Mouse (Mus musculus): ENCODE measurements at regions not wholly inside any gene's neighbourhood (a gene's known extent, or its start where the extent isn't known, plus 50 kb on each side); places are given as distances from the start of the nearest gene placed in this dataset.
"Not testable (repeated sequence)": the region's sequence is repeated elsewhere in the genome, so short reads cannot be mapped to it uniquely, and the experiment has no call there.

DNA sequence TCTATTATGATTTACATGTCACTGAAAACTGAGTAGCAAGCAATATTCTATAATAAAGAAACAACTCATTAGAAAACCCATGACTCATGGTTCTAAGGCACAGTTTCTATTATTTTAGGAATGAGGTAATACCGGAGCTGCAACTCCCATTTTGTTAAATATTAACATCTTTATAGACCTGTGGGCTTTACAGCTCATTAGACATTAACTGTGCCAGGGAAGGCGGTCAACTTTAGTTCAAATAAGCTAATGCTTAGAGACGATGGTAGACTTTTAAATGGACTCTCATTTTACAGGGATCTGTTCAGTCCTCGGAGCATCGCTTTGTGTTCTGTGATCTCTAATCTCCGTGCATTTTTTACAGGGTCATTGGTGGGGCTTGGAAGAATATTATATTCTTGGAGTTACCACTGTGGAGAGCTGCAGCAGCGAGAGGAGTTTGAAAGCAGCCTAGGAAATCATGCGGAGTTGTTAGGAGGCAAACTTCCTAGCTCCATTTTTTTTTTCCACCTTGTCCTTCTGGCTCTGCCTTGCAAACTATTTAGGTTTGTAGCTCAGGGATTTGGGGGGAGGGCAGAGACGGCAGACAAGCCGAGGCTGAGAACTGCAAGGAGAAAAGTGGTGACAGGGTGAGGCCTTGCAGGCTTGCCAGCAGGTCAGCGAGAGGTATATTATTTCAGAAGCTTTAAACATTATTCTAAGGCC lies 276.2 kb upstream of the Pbx1 start:
- no peak for DNase-seq (ENCODE audit: extremely low read depth, low read depth, low spot score)

GRCm38 (mm10) chr1:168697386-168697785 lies 265.3 kb upstream of the Pbx1 start:
- no peak for DNase-seq (ENCODE audit: extremely low read depth, low read depth, low spot score)

- DNase-seq (ENCODE audit: extremely low read depth, low read depth, low spot score), result no peak
Observed at GRCm38 (mm10) chr1:168686821-168687220, 254.8 kb upstream of the Pbx1 start.

GRCm38 (mm10) chr1:168685147-168685546 lies 253.1 kb upstream of the Pbx1 start:
- no peak for DNase-seq (ENCODE audit: extremely low read depth, low read depth, low spot score)

- no peak for DNase-seq (ENCODE audit: extremely low read depth, low read depth, low spot score)
Observed at GRCm38 (mm10) chr1:168681685-168682491, 249.8 kb upstream of the Pbx1 start.

GRCm38 (mm10) chr1:168680674-168681073 lies 248.6 kb upstream of the Pbx1 start:
- no peak for DNase-seq (ENCODE audit: extremely low read depth, low read depth, low spot score)

DNA sequence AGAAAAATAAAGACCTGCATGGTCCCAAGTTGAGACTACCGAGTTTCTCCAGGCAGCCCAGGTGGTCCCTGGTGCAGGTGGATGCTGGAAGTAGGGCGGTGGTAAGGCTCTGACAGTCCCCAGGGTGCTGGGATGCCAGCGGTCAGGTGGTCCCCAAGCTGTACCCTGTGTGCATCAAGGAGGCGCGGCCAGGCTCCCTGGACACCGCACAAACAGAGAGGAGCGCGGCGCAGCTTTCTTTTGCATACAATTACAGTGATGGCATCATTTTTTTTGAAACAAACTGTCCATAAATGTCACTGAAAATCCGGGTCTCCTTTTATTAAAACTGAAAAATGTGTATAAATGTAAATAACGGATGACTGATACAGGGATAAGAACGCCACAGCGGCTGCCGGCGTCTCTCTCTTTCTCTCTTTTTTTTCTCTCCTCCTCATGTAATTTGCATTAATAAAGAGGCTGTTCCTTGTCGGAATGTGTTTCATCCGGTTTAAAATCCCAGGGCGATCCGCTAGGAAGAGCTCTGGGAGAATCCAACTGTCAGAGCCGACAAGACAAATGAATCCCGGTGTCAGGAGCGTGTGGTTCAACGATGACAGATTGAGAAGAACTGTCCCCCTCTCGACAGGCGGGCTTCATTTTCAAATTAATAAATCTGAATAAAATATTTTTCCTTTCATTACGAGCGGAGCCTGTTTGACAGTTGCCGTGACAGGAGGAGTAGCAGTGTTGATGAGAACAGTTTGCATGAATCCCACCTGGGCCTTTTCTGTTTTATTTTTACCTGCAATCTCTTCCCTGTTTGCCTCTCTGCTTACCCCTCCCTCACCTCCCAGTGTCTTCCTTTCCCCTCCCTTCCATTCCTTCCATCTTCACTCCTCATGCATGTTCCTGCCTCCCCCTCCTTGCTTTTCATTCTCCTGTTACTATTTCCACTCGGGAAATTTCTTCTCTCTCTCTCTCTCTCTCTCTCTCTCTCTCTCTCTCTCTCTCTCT lies 244.6 kb upstream of the Pbx1 start:
- no peak for DNase-seq (ENCODE audit: extremely low read depth, low read depth, low spot score)

DNA sequence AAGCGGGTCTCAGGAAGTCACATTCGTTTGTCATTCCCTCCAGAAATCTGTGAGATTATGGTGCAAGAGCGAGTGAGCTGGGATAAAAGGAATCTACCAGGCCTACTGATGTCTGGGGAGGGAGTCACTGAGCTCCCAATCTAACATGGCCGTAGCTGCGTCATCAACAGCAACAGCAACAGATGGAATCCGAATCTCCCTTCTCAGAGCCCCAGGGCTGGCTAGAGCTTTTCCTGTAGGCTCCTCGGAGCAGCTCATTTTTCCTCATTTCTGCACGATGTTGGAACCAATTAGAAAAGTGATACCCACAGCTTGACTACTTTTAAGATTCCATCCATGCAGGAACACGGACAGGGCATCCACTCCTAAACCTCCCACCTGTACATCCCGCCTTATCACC lies 243.7 kb upstream of the Pbx1 start:
- no peak for DNase-seq (ENCODE audit: extremely low read depth, low read depth, low spot score)

- DNase-seq (ENCODE audit: extremely low read depth, low read depth, low spot score), result no peak
Observed at GRCm38 (mm10) chr1:168662755-168663284, 230.8 kb upstream of the Pbx1 start.

- no peak for DNase-seq (ENCODE audit: extremely low read depth, low read depth, low spot score)
Observed at GRCm38 (mm10) chr1:168660956-168661355, 228.9 kb upstream of the Pbx1 start.

- no peak for DNase-seq (ENCODE audit: extremely low read depth, low read depth, low spot score)
Observed at GRCm38 (mm10) chr1:168659578-168659977, 227.5 kb upstream of the Pbx1 start.

DNA sequence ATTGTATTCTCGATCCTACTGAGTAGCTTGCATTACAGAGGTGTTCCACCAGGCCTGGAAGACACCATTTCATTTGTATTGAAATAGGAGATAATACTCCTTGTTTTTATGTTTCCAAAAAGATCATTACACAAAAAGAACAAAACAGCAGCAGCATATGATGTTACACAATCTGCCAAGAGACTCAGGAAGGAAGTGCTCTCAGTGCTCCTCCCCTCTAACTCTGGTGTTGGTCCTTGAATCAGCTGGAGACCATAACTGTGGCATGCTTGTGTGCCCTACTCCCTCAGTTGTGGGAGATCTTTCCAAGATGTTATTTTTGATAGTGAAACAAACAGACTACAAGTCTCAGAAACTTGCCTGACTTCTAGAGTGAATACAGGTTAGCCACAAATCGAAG lies 200.8 kb upstream of the Pbx1 start:
- DNase-seq (ENCODE audit: extremely low read depth, low read depth, low spot score), result no peak

- no peak for DNase-seq (ENCODE audit: extremely low read depth, low read depth, low spot score)
Observed at GRCm38 (mm10) chr1:168631979-168632378, 199.9 kb upstream of the Pbx1 start.

DNA sequence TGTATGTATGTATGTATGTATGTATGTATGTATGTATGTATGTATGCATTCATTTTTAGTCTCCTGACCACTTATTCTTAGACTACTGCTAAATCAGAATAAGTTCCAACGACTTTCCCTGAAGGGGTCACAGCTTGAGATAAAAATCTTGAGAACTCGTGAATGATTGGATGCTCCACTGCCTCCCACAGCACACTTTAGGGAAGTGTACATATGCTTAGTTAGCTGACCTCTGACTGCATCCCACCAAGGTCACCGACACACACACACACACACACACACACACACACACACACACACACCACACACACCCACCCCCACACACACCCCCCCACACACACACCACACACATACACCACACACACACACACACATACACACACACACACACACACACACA lies 169.9 kb upstream of the Pbx1 start:
- not testable (repeated sequence) for DNase-seq (ENCODE audit: extremely low read depth, low read depth, low spot score)

GRCm38 (mm10) chr1:168600461-168601160 lies 168.5 kb upstream of the Pbx1 start:
- DNase-seq (ENCODE audit: extremely low read depth, low read depth, low spot score), result no peak

DNA sequence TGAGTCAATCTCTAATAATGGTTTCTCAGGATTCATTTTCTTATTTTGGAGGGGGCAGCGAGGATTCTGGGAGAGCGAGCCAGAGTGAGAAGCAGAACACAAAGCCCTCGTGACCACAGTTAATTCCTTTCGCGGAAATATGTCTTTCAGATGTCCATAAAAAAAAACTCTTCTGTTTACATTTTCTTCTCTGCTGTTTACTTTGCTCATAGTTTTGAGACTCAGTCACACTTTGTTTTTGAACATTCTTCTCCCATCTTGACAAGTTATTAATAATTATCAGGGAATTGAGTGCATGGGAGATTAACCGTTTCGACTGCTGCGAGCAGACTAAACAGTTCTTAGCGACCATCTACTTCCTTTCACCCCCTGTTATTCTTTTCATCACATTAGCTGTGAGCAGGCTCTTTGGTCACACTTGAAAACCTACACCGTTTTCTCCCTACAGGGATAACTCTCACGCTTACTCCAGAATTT lies 166.2 kb upstream of the Pbx1 start:
- DNase-seq (ENCODE audit: extremely low read depth, low read depth, low spot score), result no peak

GRCm38 (mm10) chr1:168597495-168597894 lies 165.4 kb upstream of the Pbx1 start:
- no peak for DNase-seq (ENCODE audit: extremely low read depth, low read depth, low spot score)

- no peak for DNase-seq (ENCODE audit: extremely low read depth, low read depth, low spot score)
Observed at GRCm38 (mm10) chr1:168584137-168584536, 152.1 kb upstream of the Pbx1 start.

GRCm38 (mm10) chr1:168582434-168582833 lies 150.4 kb upstream of the Pbx1 start:
- no peak for DNase-seq (ENCODE audit: extremely low read depth, low read depth, low spot score)

GRCm38 (mm10) chr1:168569930-168570515 lies 138.0 kb upstream of the Pbx1 start:
- DNase-seq (ENCODE audit: extremely low read depth, low read depth, low spot score), result no peak
